Mouse (Mus musculus): ENCODE data around the gene Gm20890. TPM values are rescaled to one million over a fixed set of nuclear protein-coding genes. Genes with fewer than 3 reads are reported as not detected.
"Not testable (repeated sequence)": the region's sequence is repeated elsewhere in the genome, so short reads cannot be mapped to it uniquely, and the experiment has no call there.

The Gm20890 gene
- total RNA-seq (2021) = not detected
- long read RNA-seq, experiment 1 = 0 reads
- long read RNA-seq, experiment 2 = 0 reads

DNA sequence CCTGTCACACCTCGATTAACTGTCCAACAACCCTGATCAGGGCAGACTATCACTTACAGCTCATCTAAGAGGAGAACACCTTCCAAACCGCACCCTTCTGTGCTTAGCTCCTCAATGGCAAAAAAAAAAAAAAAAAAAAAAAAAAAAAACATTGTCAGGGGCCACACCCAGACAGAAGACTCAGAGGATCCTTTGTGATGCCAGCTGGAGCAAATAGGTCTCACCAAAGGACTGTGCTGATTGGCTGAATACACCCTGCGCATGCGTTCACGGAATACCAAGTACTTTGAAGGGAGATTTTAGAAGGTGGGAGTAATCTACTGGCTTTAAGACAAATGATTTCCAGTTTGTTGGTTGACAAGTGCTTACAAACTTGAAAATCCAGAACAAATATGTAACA is at the start of gene Gm20890:
TSS of gene Gm20890 (minus strand) at position 101 of the 400 bp plus-strand sequence.
- not testable (repeated sequence) for DNase-seq (ENCODE audit: low spot score in 2 of 2)

All from gastrocnemius, postnatal 4 days (tissue).